8 mouse cellular contexts compared by ENCODE assay signal in genomic region chr6:143143775-143144273, GRCm38 (mm10). TPM values are rescaled to one million over a fixed set of nuclear protein-coding genes. Genes with fewer than 3 reads are reported as not detected.
DNase-seq lines count a peak whose midpoint lies in the region; ATAC-seq and TF ChIP-seq lines count a peak whose summit lies in the region.

No protein-coding gene starts in this region.

- H3K27ac ChIP-seq in layer of hippocampus, adult 2 months, result peak overlapping the region; percentile 64; the same call in 1 of the 2 replicates
- no peak overlapping the region for H3K27ac ChIP-seq in hindbrain, embryonic 12.5 days
- H3K27ac ChIP-seq in lung, embryonic 16.5 days (ENCODE audit: low read length), result no peak overlapping the region

- peak overlapping the region; percentile 62 for H3K4me3 ChIP-seq in layer of hippocampus, adult 2 months
- H3K4me3 ChIP-seq in hindbrain, embryonic 12.5 days, result peak overlapping the region; percentile 33
- peak overlapping the region; percentile 21 for H3K4me3 ChIP-seq in lung, embryonic 16.5 days (ENCODE audit: low read length)

- H3K36me3 ChIP-seq in hindbrain, embryonic 12.5 days, result no peaks in the 10 kb centered on the region
- no peaks in the 10 kb centered on the region for H3K36me3 ChIP-seq in lung, embryonic 16.5 days (ENCODE audit: control insufficient read depth, insufficient read depth, low read length)

- DNase-seq in layer of hippocampus, adult 2 months (ENCODE audit: low spot score in 2 of 2), result no peak
- no peak for DNase-seq in layer of hippocampus, adult 9-11 months
- peak; percentile 46 to 59 for DNase-seq in cerebellum, postnatal 14 days
- no peak for DNase-seq in thymus, postnatal 36 days
- no peak for DNase-seq in MN1 (ENCODE audit: low spot score)

- H3K4me1 ChIP-seq in hindbrain, embryonic 12.5 days, result peaks cover 3% of the 10 kb centered on the region; the same call in 1 of the 2 replicates
- H3K4me1 ChIP-seq in lung, embryonic 16.5 days (replicated peaks; ENCODE audit: control insufficient read depth, insufficient read depth, low read length), result no peaks in the 10 kb centered on the region

- no peaks in the 10 kb centered on the region for H3K9me3 ChIP-seq in hindbrain, embryonic 12.5 days (replicated peaks)
- no peaks in the 10 kb centered on the region for H3K9me3 ChIP-seq in lung, embryonic 16.5 days (ENCODE audit: control insufficient read depth, low read length)

- ATAC-seq in hindbrain, embryonic 12.5 days (ENCODE audit: low FRiP score), result no peak
- no peak for ATAC-seq in lung, embryonic 16.5 days (ENCODE audit: low read depth)
- ATAC-seq in erythroblast, adult 5-6 weeks (replicated peaks; ENCODE audit: low FRiP score, poor library complexity, severe bottlenecking), result no peak

- H3K4me2 ChIP-seq in hindbrain, embryonic 12.5 days (replicated peaks), result peak overlapping the region; percentile 59
- H3K4me2 ChIP-seq in lung, embryonic 16.5 days (ENCODE audit: low read depth, low read length), result peak overlapping the region; percentile 42

- 15% methylated on average over 19 of the region's 19 CpGs for WGBS in hindbrain, embryonic 12.5 days
- 17% methylated on average over 19 of the region's 19 CpGs for WGBS in lung, embryonic 16.5 days

- no peaks in the 10 kb centered on the region for H3K27me3 ChIP-seq in hindbrain, embryonic 12.5 days
- no peaks in the 10 kb centered on the region for H3K27me3 ChIP-seq in lung, embryonic 16.5 days (ENCODE audit: control insufficient read depth, insufficient read depth, low read depth, low read length)

- 0 out of 2 replicates have a peak overlapping the region, but pooled peaks have one; percentile 23 for H3K9ac ChIP-seq in hindbrain, embryonic 12.5 days
- peak overlapping the region; percentile 7; the same call in 1 of the 2 replicates for H3K9ac ChIP-seq in lung, embryonic 16.5 days (ENCODE audit: low read length)

- TF ChIP-seq CTCF in layer of hippocampus, adult 2 months (conservative IDR thresholded peaks at IDR 0.05), result 0 out of 2 replicates have a peak, but pooled peaks have one; percentile 20

RNA-seq across cellular contexts. Expression of gene Etnk1, which starts 23.2 kb away (rescaled TPM):
- 100 to 1,000 TPM; 173 to 175 TPM for total RNA-seq in layer of hippocampus, adult 2 months (2021)
- 43.4 and 45.9 TPM in 2 replicates for polyA plus RNA-seq in hindbrain, embryonic 12.5 days (2016; fragmentation: Nextera tagmentation; extraction: Ambion mirVana)
- 13.9 and 14.1 TPM in 2 replicates for polyA plus RNA-seq in lung, embryonic 16.5 days (2015; fragmentation: Nextera tagmentation; extraction: Ambion mirVana)
- total RNA-seq in erythroblast, adult 5-6 weeks (2015; ENCODE audit: low replicate concordance), result 37.8 and 42.1 TPM in 2 replicates
- 47.0 and 48.9 TPM in 2 replicates for total RNA-seq in erythroblast, adult 5-6 weeks (2017; ENCODE audit: low replicate concordance)

RNA-seq across cellular contexts. Expression of gene C2cd5, which starts 43.9 kb away (rescaled TPM):
- 100 to 1,000 TPM; 106 to 108 TPM for total RNA-seq in layer of hippocampus, adult 2 months (2021)
- 51.0 and 52.6 TPM in 2 replicates for polyA plus RNA-seq in hindbrain, embryonic 12.5 days (2016; fragmentation: Nextera tagmentation; extraction: Ambion mirVana)
- polyA plus RNA-seq in lung, embryonic 16.5 days (2015; fragmentation: Nextera tagmentation; extraction: Ambion mirVana), result 26.7 and 27.0 TPM in 2 replicates
- total RNA-seq in erythroblast, adult 5-6 weeks (2015; ENCODE audit: low replicate concordance), result 108 and 122 TPM in 2 replicates
- total RNA-seq in erythroblast, adult 5-6 weeks (2017; ENCODE audit: low replicate concordance), result 98.8 and 106 TPM in 2 replicates

Comparison
In these comparisons a context has a peak if more than half of its experiments do, and no peak if none do; other contexts are left out.
1. DNase-seq: peak in cerebellum, postnatal 14 days (2 of 2); none in layer of hippocampus, adult 2 months (0 of 2), layer of hippocampus, adult 9-11 months (single experiment), thymus, postnatal 36 days (0 of 2) and MN1 (single experiment).
2. Peak in every context shown above with its lines, with median percentiles within 50 percentile points of each other: H3K4me3 ChIP-seq.